Mouse (Mus musculus): Measurements from ENCODE around the gene Syngr2.
A peak's percentile ranks its signal among the peaks of the same experiment; 100 is the strongest.

Gene Syngr2

DNA sequence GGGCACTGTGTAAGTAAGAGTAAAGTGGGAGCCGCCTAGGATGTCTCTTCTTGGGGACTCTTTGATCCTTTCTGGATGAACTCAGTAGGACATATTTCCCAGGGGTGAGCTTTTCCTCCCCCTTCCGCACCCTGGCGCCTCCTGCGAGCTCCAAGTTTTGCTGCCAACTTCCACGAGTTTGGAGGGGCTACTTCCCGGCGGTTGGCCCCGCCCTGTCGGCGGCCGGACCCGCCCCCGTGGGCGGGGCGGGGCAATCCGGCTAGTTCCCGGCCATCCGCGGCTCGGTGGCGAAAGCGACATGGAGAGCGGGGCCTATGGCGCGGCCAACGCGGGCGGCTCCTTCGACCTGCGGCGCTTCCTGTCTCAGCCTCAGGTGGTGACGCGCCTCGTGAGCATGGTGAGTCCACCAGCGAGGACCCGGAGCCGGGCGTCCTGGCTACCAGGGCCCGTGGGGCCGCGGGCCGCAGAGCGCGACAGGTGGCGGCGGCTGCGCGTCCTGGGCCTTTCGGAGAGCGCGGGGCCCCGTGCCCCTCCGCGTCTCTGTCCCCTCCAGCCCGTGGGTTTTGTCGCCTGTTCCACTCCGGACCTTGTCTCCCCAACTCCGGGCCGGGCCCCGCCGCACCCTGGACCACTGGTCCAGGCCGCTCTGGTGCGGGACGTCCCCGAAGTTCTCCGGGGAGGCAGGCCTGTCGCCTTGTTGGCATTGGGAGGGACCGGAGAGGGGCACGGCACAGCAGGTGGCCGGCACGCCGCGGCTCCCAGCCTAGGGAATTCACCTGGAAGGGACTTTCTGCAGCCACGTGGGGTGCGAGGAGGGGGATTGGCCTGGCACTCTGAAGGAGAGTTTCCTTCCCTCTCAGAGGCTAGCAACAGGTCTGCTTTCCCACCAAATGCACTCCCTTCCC lies at the start of gene Syngr2, which contains the start of gene Gm20708:
Gene Syngr2 (plus strand): TSS at position 262 of the 905 bp plus-strand sequence.
Gene Gm20708 (plus strand): TSS at position 262 of the 905 bp plus-strand sequence.
- no peak for DNase-seq (ENCODE audit: low spot score in 2 of 2)

DNA sequence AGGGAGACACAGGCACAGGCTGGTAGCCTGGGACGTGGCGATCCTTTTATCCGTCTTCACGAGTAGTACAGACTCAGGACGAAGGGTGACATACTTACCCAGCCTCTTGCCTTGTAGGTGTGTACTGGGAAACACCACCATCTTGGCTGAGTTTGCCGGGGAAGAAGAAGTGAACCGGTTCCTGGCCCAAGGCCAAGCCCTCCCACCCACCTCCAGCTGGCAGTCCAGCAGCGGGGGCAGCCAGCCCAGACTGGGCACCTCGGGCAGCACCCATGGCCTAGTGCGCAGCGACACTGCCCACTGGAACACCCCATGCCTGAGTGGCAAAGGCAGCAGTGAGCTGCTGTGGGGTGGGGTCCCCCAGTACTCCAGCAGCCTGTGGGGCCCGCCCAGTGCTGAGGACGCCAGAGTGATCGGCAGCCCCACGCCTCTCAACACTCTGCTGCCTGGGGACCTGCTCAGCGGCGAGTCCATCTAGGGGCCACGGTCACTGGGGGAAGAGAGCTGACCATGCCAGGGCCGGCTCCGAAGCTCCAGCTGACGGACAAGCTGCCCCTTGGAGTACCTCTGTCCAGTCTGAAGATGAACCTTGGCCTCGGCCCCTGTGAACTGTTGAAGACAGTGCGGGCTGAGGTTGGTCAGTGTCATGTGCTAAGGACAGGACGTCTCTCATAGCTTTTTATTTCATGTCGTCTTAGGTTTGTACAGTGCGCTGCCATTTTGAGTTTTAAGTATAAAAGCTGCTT lies 48.9 kb upstream of the Syngr2 start:
- DNase-seq (ENCODE audit: low spot score in 2 of 2) = no peak

- DNase-seq (ENCODE audit: low spot score in 2 of 2) = no peak
These were observed 47.7 kb upstream of the Syngr2 start for GRCm38 (mm10) chr11:117761801-117762200.

- no peak for DNase-seq (ENCODE audit: low spot score in 2 of 2)
These were observed 47.2 kb upstream of the Syngr2 start for GRCm38 (mm10) chr11:117762246-117762645.

DNA sequence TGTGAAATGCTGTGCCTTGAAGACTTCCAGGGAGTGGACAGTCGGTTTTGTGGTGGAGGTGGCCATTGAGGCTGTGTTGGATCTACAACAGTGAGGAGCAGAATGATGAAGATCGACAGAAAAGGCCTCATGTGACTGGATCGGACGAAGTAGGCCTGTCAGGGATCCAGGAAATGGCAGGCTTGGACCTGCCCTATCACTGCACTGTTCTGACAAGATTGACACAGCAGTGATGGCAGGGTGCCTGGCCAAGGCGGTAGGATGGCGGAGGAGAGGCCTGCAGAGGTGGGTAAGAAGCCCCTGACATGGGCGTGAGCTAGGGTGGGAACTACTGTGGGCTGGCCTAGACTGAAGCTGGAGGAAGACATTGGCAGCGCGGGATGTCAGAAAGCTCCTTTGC lies 45.1 kb upstream of the Syngr2 start:
- no peak for DNase-seq (ENCODE audit: low spot score in 2 of 2)

GRCm38 (mm10) chr11:117765361-117765760 lies 44.1 kb upstream of the Syngr2 start:
- DNase-seq (ENCODE audit: low spot score in 2 of 2) = no peak

DNA sequence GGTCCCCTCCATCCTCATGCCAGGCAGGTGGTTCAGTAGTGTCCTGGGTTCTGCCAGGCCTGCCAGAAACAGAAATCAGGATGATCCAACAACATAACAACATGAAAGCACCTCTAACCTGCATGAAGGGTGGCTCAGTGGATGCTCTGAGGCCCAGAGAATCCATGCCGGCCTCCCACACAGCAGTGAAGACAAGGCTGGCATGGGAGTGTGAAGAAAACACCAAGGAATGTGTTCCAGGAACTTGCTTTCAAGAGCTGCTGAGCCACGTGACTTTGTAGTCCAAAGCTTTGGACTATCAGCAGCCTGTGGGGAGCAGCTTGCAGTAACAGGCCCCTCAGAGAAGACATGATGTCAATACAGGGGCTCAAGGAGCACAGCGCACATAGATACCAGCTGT lies 43.2 kb upstream of the Syngr2 start:
- no peak for DNase-seq (ENCODE audit: low spot score in 2 of 2)

- DNase-seq (ENCODE audit: low spot score in 2 of 2) = no peak
These were observed 40.5 kb upstream of the Syngr2 start for GRCm38 (mm10) chr11:117768725-117769682.

DNA sequence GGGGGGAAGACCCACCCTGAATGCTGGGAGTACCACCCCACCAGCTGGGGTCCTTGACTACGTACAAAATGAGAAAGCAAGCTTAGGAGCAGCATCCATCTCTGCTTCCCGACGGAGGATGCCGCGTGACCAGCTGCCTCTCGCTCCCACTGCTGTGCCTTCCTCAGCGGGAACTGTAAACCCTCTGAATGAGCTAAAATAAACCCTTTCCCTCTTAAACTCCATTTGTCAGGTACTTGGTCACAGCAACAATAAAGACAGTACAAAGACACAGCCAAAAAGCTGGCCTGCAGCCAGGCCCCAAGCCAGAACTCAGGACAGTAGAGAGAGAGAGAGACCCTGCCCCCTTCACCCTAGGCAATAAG lies 39.8 kb upstream of the Syngr2 start:
- DNase-seq (ENCODE audit: low spot score in 2 of 2) = no peak

DNA sequence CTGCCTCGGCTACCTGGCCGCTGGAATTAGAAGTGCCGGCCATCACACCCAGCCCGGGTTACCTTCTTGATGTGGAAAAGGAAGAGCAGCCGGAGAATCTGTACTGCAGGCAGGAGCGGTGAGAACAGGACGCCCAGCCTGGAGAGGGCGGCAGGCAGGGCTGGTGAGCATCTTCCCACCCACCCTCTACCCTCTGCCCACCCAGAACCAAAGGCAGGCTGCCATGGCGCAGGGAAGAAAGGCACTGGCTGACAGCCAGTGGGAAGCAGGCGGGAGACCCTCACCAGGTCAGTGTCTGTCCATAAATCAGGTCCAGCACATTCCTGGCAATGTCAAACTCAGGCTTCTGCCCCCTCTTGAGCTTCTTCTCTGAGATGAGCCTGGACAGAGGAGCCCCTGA lies 39.1 kb upstream of the Syngr2 start:
- DNase-seq (ENCODE audit: low spot score in 2 of 2) = no peak

- DNase-seq (ENCODE audit: low spot score in 2 of 2) = no peak
These were observed 37.1 kb upstream of the Syngr2 start for GRCm38 (mm10) chr11:117772352-117772751.

DNA sequence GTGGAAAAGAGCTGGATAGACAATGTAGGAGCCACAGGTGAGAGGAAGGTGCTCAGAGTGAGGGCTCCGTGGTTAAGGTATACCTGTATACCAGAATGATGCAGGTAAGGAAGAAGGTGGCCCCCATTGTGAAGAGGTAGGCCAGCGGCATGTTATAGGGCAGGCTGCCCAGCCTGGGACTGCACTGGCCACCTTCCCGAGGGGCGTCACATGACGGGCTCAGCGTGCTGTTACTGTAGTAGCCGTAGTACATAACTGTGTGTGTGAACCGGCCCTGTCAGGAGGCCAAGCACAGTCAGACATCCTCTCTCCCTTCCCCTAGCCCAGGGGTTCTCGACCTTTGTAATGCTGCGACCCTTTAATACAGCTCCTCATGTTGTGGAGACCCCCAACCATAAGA lies 34.5 kb upstream of the Syngr2 start:
- no peak for DNase-seq (ENCODE audit: low spot score in 2 of 2)

DNA sequence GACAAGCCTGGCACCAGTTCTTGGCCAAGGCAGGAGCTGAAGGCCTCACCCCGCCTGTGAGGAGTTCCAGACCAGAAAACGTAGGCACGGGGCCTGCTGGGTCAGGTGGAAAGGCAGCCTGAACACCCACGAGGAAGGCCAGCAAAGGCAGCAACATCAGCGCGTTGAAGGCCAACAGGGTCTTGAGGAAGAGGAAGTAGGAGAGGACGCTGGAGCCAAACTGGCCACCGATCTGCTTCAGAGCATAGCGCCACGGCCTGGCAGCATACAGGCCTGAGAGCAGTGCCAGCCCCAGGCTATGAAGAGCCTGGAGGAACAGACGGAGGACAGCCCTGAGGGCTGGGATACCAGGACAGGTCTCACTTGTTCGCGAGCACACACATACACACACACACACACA lies 33.9 kb upstream of the Syngr2 start:
- DNase-seq (ENCODE audit: low spot score in 2 of 2) = no peak

GRCm38 (mm10) chr11:117776085-117776792 lies 33.2 kb upstream of the Syngr2 start:
- DNase-seq (ENCODE audit: low spot score in 2 of 2) = no peak

DNA sequence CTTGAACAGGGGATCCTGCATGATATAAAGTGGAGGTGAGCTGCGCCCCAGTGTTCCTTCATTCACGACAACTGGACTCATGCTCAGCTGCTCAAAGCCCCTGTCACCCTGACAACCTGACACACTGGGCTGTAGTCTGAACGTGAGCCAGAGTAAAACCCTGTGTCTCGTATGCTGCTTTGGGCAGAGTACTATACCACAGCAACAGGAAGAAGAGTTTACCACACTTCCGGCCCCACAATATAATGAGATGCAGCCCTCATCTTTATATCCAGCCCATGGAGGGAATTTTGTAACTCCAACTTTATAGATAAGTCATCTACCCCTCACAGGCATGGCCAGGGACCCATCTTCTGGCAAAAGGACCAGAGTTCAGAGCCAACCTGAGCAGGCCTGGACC lies 32.4 kb upstream of the Syngr2 start:
- no peak for DNase-seq (ENCODE audit: low spot score in 2 of 2)

DNA sequence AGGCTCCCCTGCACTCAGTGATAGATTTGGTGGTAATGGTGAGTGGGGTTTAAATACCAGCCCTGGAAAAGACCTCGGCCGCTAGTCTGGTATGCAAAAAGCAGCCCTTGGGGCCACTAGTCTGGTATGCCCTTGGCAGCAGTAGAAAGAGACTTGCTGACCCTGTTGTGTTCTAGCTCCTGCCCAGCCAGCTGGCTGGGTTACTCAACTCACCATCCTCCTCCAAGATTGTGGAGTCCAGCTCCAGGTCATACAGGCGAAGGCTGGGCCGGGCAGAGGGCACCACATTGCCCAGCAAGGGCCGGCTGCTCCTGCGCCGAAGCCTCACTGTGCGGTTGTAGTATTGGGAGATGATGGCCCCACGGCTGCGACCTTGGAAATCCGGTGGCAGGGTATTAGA lies 31.4 kb upstream of the Syngr2 start:
- no peak for DNase-seq (ENCODE audit: low spot score in 2 of 2)

DNA sequence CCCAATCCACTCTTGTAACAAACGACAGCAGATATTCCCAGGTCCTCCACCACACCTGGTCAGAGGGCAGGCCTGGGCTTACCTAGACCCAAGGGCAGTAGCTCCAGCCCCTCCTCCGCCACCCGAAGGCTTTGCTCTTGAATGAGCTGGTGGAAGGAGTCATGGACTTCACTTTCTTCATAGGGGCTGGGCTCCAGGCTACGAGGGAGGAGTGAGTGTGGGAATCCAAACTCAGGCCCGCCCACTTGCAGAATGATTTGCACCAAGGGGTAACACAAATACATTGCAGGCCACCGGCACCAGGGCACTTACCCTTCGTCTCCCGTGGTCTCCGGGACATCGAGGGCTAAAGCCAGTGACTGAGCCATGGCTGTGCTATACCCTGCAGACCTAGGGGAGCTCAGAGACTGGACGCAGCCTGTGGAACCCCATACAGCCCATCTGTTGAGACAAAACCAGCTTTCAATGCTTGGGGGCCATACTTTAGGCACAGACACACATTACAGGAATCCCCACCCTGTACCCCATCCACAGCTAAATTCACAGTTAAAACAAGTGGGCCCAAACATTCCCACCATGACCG lies 30.5 kb upstream of the Syngr2 start:
- DNase-seq (ENCODE audit: low spot score in 2 of 2) = no peak

DNA sequence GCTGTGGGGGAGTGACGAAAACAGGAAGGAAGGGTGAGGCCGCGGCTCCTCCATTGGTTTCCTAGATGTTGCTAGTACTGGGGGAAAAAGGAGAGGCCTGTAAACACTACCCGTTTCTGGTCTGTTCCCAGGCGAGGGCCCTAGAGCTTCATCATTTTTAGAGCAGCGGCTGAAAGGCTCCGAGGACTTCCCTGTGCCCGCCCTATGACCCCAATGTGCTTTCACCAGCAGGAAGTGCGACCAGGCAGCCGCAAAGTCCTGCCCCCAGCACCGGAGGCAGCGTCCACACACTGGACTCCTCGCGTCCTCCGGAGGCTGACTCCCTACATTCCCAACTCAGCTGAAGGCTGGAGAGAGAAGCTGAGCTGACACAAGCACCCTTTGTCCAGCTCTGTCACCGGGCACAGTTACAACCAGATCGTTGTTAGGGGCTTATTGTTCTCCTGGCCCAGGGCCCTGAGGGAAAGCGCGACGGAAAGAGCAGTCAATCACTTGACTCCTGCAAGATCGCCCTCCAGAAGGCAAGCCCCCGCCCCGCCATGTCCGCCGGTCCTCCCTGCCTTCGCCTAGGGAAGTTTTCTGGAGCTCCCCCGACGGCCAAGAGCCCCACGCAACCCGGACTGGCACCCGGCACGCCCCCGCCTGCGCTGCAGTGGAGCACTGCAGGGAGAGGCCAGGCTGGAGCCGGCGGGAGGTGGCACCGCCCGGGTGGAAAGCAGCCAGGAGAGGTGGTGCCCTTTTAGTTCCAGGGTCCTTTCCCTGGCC lies 29.9 kb upstream of the Syngr2 start:
- DNase-seq (ENCODE audit: low spot score in 2 of 2) = peak in 1 of 2 experiments; percentile 51

- DNase-seq (ENCODE audit: low spot score in 2 of 2) = no peak
These were observed 29.3 kb upstream of the Syngr2 start for GRCm38 (mm10) chr11:117780199-117780515.

- peak in 1 of 2 experiments; percentile 56 for DNase-seq (ENCODE audit: low spot score in 2 of 2)
These were observed 28.8 kb upstream of the Syngr2 start for GRCm38 (mm10) chr11:117780582-117781111.
